22 mouse cellular contexts compared by ENCODE assay signal in the genomic region with DNA sequence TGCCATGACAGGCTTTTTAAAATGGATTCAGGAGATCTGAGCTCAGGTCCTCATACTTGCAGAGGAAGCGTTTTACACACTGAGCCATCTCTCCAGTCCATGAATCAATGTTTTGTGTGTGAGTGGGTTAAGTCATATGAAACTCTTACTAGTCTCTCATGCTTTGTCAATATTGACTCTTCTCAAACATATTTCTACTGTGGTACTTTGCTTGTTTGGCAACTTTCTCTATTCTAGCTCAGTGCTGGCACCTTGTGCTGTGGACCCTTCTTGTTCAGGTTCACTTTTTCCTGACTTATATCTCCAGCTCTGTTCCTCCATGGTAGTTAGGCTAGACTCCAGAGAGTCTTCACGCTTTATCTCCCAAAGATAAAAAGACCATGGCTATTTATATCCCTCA. TPM values are rescaled to one million over a fixed set of nuclear protein-coding genes. Genes with fewer than 3 reads are reported as not detected.
"Had no signal": no experiment of that assay in that cellular context is flagged by ENCODE, and none has a peak within 500 bp of the region (broad histone marks: within the 10 kb centered on the region; RNA-seq: fewer than 3 reads in every experiment).

No protein-coding gene starts in this region.

- H3K9me3 ChIP-seq: hindbrain, embryonic 15.5 days; limb, embryonic 10.5 days; limb, embryonic 13.5 days; liver, embryonic 12.5 days; liver, embryonic 15.5 days; midbrain, embryonic 12.5 days; midbrain, embryonic 15.5 days; neural tube, embryonic 12.5 days; neural tube, embryonic 15.5 days had no signal

- H3K9ac ChIP-seq: hindbrain, embryonic 15.5 days; limb, embryonic 13.5 days; liver, embryonic 12.5 days; liver, embryonic 15.5 days; midbrain, embryonic 12.5 days; midbrain, embryonic 15.5 days; neural tube, embryonic 12.5 days; neural tube, embryonic 15.5 days had no signal

- H3K4me1 ChIP-seq: hindbrain, embryonic 15.5 days; limb, embryonic 10.5 days; limb, embryonic 13.5 days; liver, embryonic 12.5 days; liver, embryonic 15.5 days; midbrain, embryonic 12.5 days; midbrain, embryonic 15.5 days; neural tube, embryonic 12.5 days; neural tube, embryonic 15.5 days had no signal

- H3K4me3 ChIP-seq: hindbrain, embryonic 15.5 days; layer of hippocampus, adult 2 months; limb, embryonic 10.5 days; limb, embryonic 13.5 days; liver, embryonic 12.5 days; liver, embryonic 15.5 days; midbrain, embryonic 12.5 days; midbrain, embryonic 15.5 days; neural tube, embryonic 12.5 days; neural tube, embryonic 15.5 days had no signal

- H3K36me3 ChIP-seq: hindbrain, embryonic 15.5 days; limb, embryonic 10.5 days; limb, embryonic 13.5 days; liver, embryonic 12.5 days; liver, embryonic 15.5 days; midbrain, embryonic 12.5 days; midbrain, embryonic 15.5 days; neural tube, embryonic 12.5 days; neural tube, embryonic 15.5 days had no signal

- H3K27ac ChIP-seq: hindbrain, embryonic 15.5 days; layer of hippocampus, adult 2 months; limb, embryonic 10.5 days; limb, embryonic 13.5 days; liver, embryonic 12.5 days; liver, embryonic 15.5 days; macrophage; midbrain, embryonic 12.5 days; midbrain, embryonic 15.5 days; neural tube, embryonic 12.5 days; neural tube, embryonic 15.5 days had no signal

- H3K27me3 ChIP-seq: hindbrain, embryonic 15.5 days; limb, embryonic 13.5 days; liver, embryonic 12.5 days; liver, embryonic 15.5 days; midbrain, embryonic 12.5 days; midbrain, embryonic 15.5 days; neural tube, embryonic 12.5 days; neural tube, embryonic 15.5 days had no signal

- H3K4me2 ChIP-seq: hindbrain, embryonic 15.5 days; limb, embryonic 13.5 days; liver, embryonic 12.5 days; liver, embryonic 15.5 days; midbrain, embryonic 12.5 days; midbrain, embryonic 15.5 days; neural tube, embryonic 12.5 days; neural tube, embryonic 15.5 days had no signal

- DNase-seq: kidney, adult 18-20 months; kidney, adult 9 months; kidney, postnatal 14 days; layer of hippocampus, adult 9-11 months; liver; right cerebral cortex, adult 18-20 months; right cerebral cortex, postnatal 14 days; right cerebral cortex, postnatal 4 days; thymus, adult 18-20 months; thymus, postnatal 4 days had no signal

- ATAC-seq: liver, embryonic 12.5 days; midbrain, embryonic 15.5 days had no signal

RNA-seq across cellular contexts. Expression of a gene that starts 36.0 kb away (rescaled TPM):
- polyA plus RNA-seq: macrophage; testis, adult 2 months had no signal
